Mouse (Mus musculus) thymus, adult 2 months (tissue): ENCODE results near the gene Rnf128.

Experiments
- CTCF ChIP-seq: fragments of 200-500 bp; IDR thresholded peaks from 2 replicates; pipeline ENCODE4 v1.5.1; 2012; ENCODE audit warnings: mild to moderate bottlenecking, control low read depth, low read length, moderate library complexity, borderline replicate concordance; ENCODE audit not compliant: control insufficient read depth, poor library complexity, insufficient read depth; ENCODE audit errors: extremely low read depth
- POLR2A ChIP-seq: fragments of 200-500 bp; IDR thresholded peaks from 2 replicates; pipeline ENCODE4 v1.6.1; 2012; ENCODE audit warnings: mild to moderate bottlenecking, low read length, control low read depth, moderate library complexity; ENCODE audit not compliant: control insufficient read depth, poor library complexity, insufficient read depth; ENCODE audit errors: extremely low read depth

GRCm38 (mm10) chrX:139722350-139722749 is 159.2 kb downstream of the Rnf128 start:
- TF ChIP-seq POLR2A (no peak), CTCF (no peak)
